Mouse (Mus musculus) testis, postnatal 10 days (tissue): ENCODE measurements around the gene Gm49661.

ENCODE experiments used
- DNase-seq: peaks from one replicate; pipeline ENCODE4 v3.0.0; 2021; ENCODE audit warnings: low spot score

Gm49661 gene

GRCm38 (mm10) chr8:84967532-84968304 lies 1.5 kb downstream of the Gm49661 start:
- no peak for DNase-seq

GRCm38 (mm10) chr8:84966603-84967002 lies 2.6 kb downstream of the Gm49661 start:
- DNase-seq = no peak

- peak; percentile 91 for DNase-seq
Observed at GRCm38 (mm10) chr8:84965731-84966291, 3.4 kb downstream of the Gm49661 start.

GRCm38 (mm10) chr8:84963952-84964351 lies 5.3 kb downstream of the Gm49661 start:
- DNase-seq = no peak

GRCm38 (mm10) chr8:84959811-84960210 lies 9.4 kb downstream of the Gm49661 start:
- peak; percentile 59 for DNase-seq

GRCm38 (mm10) chr8:84956768-84957167 lies 12.5 kb downstream of the Gm49661 start:
- peak; percentile 83 for DNase-seq

GRCm38 (mm10) chr8:84952612-84953255 lies 16.5 kb downstream of the Gm49661 start:
- DNase-seq = peak; percentile 66

GRCm38 (mm10) chr8:84949753-84950152 lies 19.5 kb downstream of the Gm49661 start:
- no peak for DNase-seq

- peak; percentile 77 for DNase-seq
Observed at GRCm38 (mm10) chr8:84947241-84947545, 22.0 kb downstream of the Gm49661 start.

- no peak for DNase-seq
Observed at GRCm38 (mm10) chr8:84946528-84947240, 22.5 kb downstream of the Gm49661 start, which contains the start of gene Rtbdn. Gene Rtbdn (plus strand): TSS chr8:84946991.

GRCm38 (mm10) chr8:84945633-84946527 lies 23.4 kb downstream of the Gm49661 start:
- DNase-seq = no peak

GRCm38 (mm10) chr8:84945235-84945632 lies 24.0 kb downstream of the Gm49661 start:
- no peak for DNase-seq

- peak; percentile 71 for DNase-seq
Observed at GRCm38 (mm10) chr8:84944478-84945160, 24.6 kb downstream of the Gm49661 start.

GRCm38 (mm10) chr8:84943699-84944098 lies 25.5 kb downstream of the Gm49661 start:
- DNase-seq = no peak

- DNase-seq = no peak
Observed at GRCm38 (mm10) chr8:84937620-84938485, 31.4 kb downstream of the Gm49661 start.

GRCm38 (mm10) chr8:84936962-84937546 lies 32.2 kb downstream of the Gm49661 start, which contains the start of gene Mast1:
Gene Mast1 (minus strand): TSS chr8:84937359.
- DNase-seq = peak; percentile 80

GRCm38 (mm10) chr8:84936041-84936961 lies 32.9 kb downstream of the Gm49661 start:
- no peak for DNase-seq

- no peak for DNase-seq
Observed at GRCm38 (mm10) chr8:84935489-84935888, 33.7 kb downstream of the Gm49661 start.
